ENCODE assay signal across 20 mouse cellular contexts in genomic region chr4:57804902-57805301, GRCm38 (mm10).
DNase-seq lines count a peak whose midpoint lies in the region; ATAC-seq and TF ChIP-seq lines count a peak whose summit lies in the region.
"Had no signal": no experiment of that assay in that cellular context is flagged by ENCODE, and none has a peak within 500 bp of the region (broad histone marks: within the 10 kb centered on the region; RNA-seq: fewer than 3 reads in every experiment).

No protein-coding gene starts in this region.

- peak overlapping the region; percentile 41 for H3K27ac ChIP-seq in heart, postnatal 0 days (ENCODE audit: low read depth)
- H3K27ac ChIP-seq: gastrocnemius, adult 2 months; hindbrain, embryonic 14.5 days; liver, embryonic 14.5 days; stomach, embryonic 15.5 days had no signal

- WGBS in heart, postnatal 0 days: 21% methylated on average over 6 of the region's 6 CpGs

- DNase-seq in adrenal gland, adult (ENCODE audit: inconsistent age in 2 of 2, low spot score in 1 of 2): peak; percentile 80 to 91
- no peak for DNase-seq in adrenal gland, postnatal 4 days (ENCODE audit: low spot score in 2 of 2)
- DNase-seq in heart, postnatal 0 days (ENCODE audit: low spot score): no peak
- DNase-seq in heart, postnatal 4 days: no peak
- peak; percentile 79 for DNase-seq in 3134 (ENCODE audit: extremely low read depth, insufficient read length, low spot score)
- peak; percentile 54 for DNase-seq in adrenal gland, postnatal 14 days
- no peak for DNase-seq in thymus, postnatal 10 days (ENCODE audit: low spot score in 2 of 2)
- DNase-seq: cerebellum, adult 8-10 months; gastrocnemius, adult 2 months; layer of hippocampus, postnatal 36 days; lung, postnatal 14 days; right cerebral cortex, postnatal 25 days; thymus, adult 18-20 months had no signal

- peaks cover 22% of the 10 kb centered on the region for H3K36me3 ChIP-seq in heart, postnatal 0 days (replicated peaks; ENCODE audit: control insufficient read depth, insufficient read depth, low read length)
- H3K36me3 ChIP-seq: stomach, embryonic 15.5 days had no signal

- no peak overlapping the region for H3K9ac ChIP-seq in heart, postnatal 0 days (replicated peaks; ENCODE audit: low read depth, low read length)
- H3K9ac ChIP-seq: hindbrain, embryonic 14.5 days; liver, embryonic 14.5 days; stomach, embryonic 15.5 days had no signal

- TF ChIP-seq EP300 in heart, postnatal 0 days (IDR thresholded peaks at IDR 0.05; ENCODE audit: low read depth): no peak

- H3K27me3 ChIP-seq in heart, postnatal 0 days (ENCODE audit: control insufficient read depth, insufficient read depth, low read length): no peaks in the 10 kb centered on the region
- H3K27me3 ChIP-seq: CH12.LX; megakaryocyte, embryonic 14.5 days; stomach, embryonic 15.5 days had no signal

- no peak for ATAC-seq in heart, postnatal 0 days (ENCODE audit: insufficient read depth, low read depth)
- ATAC-seq in megakaryocyte-erythroid progenitor cell, adult 5-6 weeks (replicated peaks; ENCODE audit: low FRiP score, low TSS enrichment, poor library complexity, severe bottlenecking): no peak
- ATAC-seq: midbrain, embryonic 16.5 days had no signal

- no peaks in the 10 kb centered on the region for H3K9me3 ChIP-seq in heart, postnatal 0 days (replicated peaks; ENCODE audit: control insufficient read depth, low read length)
- H3K9me3 ChIP-seq: stomach, embryonic 15.5 days had no signal

- no peak overlapping the region for H3K4me2 ChIP-seq in heart, postnatal 0 days (ENCODE audit: low read depth, low read length)
- H3K4me2 ChIP-seq: hindbrain, embryonic 14.5 days; stomach, embryonic 15.5 days had no signal

- no peak overlapping the region for H3K4me3 ChIP-seq in heart, postnatal 0 days (ENCODE audit: low read depth, low read length)
- H3K4me3 ChIP-seq: gastrocnemius, adult 2 months; megakaryocyte, embryonic 14.5 days; stomach, embryonic 15.5 days had no signal

- no peak for TF ChIP-seq CTCF in heart, postnatal 0 days (IDR thresholded peaks at IDR 0.05; ENCODE audit: low read depth)

- peaks cover 22% of the 10 kb centered on the region for H3K4me1 ChIP-seq in heart, postnatal 0 days (ENCODE audit: control insufficient read depth, insufficient read depth)

Comparison
In these comparisons a context has a peak if more than half of its experiments do, and no peak if none do; other contexts are left out.
1. DNase-seq: peak in adrenal gland, adult (2 of 2), 3134 (single experiment) and adrenal gland, postnatal 14 days (single experiment); none in adrenal gland, postnatal 4 days (0 of 2), heart, postnatal 0 days (single experiment), heart, postnatal 4 days (single experiment) and thymus, postnatal 10 days (0 of 2).